Mouse (Mus musculus) adrenal gland, adult (tissue): Measurements from ENCODE around the gene Rgs12.

ENCODE experiments used
- DNase-seq, 2 experiments: peaks; one replicate each; pipeline ENCODE4 v3.0.0; 2022 to 2023; ENCODE audit warnings: low spot score in 1 of 2; ENCODE audit not compliant: inconsistent age in 2 of 2

Gene Rgs12

GRCm38 (mm10) chr5:34948861-34949760, at the start of gene Rgs12:
Gene Rgs12 (plus strand): TSS chr5:34949445.
- DNase-seq = peak; percentile 90 to 97

- no peak for DNase-seq
These were observed 49.3 kb upstream of the Rgs12 start for GRCm38 (mm10) chr5:34899787-34900469.

GRCm38 (mm10) chr5:34902371-34902770, 46.9 kb upstream of the Rgs12 start:
- no peak for DNase-seq

GRCm38 (mm10) chr5:34902811-34903385, 46.3 kb upstream of the Rgs12 start:
- DNase-seq = no peak

DNA sequence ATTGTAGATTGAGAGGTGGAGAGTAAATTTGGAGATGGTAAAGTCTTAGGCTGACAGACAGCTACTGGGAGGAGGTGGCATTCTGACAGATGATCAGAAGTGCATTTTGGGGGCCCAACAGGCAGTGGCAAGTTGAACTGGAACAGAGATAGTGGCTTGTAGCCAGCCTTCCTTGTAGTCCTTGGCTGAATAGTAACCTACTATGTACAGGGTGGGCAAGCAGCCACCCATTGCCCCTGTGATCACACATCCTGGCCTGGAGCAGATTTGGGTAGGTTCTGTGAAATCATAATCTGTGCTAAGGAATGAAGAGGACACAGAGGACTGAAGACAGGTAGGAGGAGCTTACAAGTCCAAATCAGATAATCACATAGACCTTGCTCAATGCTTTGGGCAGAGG, 44.8 kb upstream of the Rgs12 start:
- DNase-seq = no peak

GRCm38 (mm10) chr5:34907230-34907629, 42.0 kb upstream of the Rgs12 start:
- no peak for DNase-seq

DNA sequence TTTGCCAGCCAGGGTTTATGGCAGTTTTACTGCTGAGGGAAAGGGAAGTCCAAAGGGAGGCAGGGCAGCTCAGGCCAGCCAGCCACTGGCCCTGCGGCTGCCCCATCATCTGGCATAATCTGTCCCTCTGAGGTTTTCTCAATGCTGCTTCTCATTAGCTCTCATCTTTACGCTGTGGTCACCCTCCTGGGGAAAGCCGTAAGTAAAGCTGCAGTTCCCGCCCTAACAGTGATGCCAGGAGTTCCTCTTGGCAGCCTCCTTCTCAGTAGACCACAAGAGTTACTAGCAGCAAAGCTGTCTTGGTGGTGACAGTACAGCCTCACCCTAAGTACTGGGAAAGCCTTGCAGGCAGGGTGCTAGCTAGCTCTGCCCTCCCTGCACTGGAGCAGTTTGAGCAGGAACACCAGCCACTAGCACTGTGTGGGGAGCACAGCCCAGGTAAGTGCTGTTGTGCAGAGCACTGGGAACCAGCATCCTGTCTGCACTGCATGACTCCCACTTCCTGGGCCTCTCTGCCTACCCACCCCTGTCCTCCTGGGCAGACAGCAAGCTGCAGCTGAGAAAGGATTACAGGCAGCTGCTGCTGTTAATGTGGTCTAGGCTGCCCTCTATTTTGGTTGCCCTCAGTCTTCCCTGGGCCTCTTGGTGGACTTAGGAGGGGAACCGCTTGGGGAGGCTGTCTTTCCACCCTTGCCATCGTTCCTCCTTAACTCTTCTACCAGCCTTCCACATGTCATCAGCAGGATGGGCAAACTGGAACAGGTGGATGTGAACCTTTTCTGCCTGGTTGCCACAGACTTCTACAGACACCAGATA, 41.1 kb upstream of the Rgs12 start, which contains the start of gene Msantd1:
TSS of gene Msantd1 (plus strand) at position 103 of the 816 bp plus-strand sequence.
- no peak for DNase-seq

- DNase-seq = no peak
These were observed 40.3 kb upstream of the Rgs12 start for GRCm38 (mm10) chr5:34908726-34909633.

DNA sequence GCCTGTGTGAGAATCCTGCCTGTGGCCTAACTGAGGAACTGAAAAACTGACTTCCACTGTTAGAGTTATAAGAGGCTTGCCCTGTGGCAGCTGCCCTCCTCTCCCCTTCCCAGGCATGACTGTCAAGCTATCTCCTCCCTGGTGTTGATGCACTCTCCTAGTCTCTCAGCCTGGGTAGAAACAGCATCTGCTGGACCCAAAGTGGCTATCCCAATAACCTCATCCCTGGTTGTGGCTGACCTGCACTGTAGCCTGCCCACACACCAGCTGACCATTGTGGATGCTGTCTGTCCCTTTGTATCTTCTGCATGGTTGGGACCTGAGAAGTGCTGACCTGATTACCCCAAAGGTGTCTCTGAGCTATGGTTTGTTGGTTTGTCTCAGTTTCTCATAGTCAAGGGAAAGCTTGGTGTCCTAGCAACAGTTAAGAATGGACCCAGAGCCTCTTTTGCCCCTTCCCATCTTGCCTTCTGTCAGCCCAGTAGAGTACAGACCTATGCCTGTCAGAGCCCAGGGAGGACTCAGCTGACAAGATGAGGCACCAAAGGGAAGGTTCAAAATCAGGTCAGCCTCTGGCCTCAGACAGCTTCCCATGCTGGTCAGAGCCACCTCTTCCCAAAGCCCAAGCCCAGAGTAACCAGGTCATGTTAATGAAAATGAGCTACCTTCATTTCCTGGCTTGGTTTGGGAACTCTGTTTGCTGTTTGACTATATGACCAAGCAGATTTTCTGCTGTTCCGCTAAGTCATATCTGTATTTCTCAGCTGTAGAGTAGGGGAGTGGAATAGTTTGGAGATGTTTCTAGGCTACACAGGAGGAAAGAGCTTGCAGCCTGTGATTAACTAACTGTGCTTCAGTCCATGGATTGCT, 39.4 kb upstream of the Rgs12 start:
- no peak for DNase-seq

- DNase-seq = no peak
These were observed 38.8 kb upstream of the Rgs12 start for GRCm38 (mm10) chr5:34910504-34910815.

GRCm38 (mm10) chr5:34915801-34916200, 33.4 kb upstream of the Rgs12 start:
- peak; percentile 65 to 91 for DNase-seq

DNA sequence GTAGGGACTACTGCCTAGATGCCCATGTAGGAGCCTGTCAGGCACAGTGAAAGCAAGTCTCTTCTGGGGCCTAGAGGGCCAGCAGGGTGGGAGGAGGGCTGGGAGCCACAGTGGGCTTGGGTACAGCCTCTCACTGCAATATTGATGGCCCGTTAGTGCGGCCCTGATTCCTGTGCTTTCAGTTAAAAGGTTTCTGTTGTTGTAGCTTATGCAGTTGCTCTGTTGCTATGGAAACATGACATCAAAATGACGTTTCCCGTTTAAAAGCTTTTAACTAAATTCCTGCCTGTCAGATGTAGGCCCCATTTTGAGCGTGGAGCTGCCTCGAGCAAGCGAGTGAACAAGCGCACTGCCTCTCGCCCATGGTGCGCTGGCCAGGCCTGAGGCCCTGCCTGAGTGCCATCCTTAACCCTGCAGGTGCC, 32.0 kb upstream of the Rgs12 start:
- peak in 1 of 2 experiments; percentile 48 for DNase-seq

DNA sequence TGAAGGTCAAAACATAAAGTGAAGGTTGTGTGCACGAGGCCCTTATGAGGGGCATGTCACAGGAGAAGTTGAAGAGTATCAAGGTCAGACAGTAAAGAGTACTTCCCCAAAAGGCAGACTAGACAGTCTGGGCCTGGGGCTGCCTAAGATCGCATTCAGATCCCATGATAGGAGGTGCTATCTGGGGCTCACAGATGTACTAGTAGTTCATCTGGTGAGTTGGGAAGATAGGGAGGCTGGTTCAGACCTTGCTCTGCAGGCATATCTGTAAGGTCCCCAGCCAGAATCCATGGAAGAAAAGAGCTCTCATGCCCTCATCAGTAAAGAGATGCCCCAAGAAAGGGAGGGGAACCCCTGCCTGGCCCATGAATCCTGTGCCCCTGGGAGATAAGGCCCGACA, 30.5 kb upstream of the Rgs12 start:
- DNase-seq = no peak

DNA sequence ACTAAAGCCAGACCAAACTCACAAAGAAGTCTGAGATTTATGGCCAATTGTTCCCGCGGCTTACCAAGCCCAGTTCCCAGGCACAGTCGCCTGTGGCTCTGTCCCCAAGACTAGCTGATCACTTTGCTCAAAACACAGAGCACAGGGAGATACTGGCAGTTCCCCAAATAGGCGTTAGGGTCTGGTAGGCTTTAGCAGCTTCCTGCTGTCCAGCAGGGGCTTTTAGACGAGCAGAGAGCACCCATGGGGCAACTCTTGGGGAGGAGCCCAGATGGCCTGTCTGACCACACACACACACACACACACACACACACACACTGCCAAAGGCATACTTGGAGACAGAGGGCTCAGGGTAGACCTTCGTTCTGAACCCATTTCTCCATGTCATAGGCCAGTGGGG, 26.7 kb upstream of the Rgs12 start:
- DNase-seq = no peak

GRCm38 (mm10) chr5:34923920-34924319, 25.3 kb upstream of the Rgs12 start:
- no peak for DNase-seq

DNA sequence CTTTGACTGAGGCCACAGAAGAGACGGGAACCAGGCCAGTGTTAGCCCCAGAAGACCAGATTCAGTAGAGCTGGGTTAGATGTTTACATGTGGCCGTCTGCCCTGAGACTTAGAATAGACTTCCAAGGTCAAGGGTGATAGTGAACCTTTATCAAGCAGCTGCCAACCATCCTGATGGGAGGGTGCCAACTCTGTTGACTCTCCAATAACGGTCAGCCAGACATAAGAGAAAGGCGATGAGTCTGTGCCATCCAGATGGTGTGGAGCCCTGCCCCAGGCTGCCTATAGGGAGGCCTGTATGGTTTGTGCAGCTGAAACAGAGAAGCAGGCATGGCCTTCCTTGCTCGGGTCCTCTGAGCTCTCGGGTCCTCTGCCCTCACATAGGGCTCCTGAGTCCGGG, 24.7 kb upstream of the Rgs12 start:
- no peak for DNase-seq

- DNase-seq = peak in 1 of 2 experiments; percentile 52
These were observed 21.6 kb upstream of the Rgs12 start for GRCm38 (mm10) chr5:34927648-34928047.

DNA sequence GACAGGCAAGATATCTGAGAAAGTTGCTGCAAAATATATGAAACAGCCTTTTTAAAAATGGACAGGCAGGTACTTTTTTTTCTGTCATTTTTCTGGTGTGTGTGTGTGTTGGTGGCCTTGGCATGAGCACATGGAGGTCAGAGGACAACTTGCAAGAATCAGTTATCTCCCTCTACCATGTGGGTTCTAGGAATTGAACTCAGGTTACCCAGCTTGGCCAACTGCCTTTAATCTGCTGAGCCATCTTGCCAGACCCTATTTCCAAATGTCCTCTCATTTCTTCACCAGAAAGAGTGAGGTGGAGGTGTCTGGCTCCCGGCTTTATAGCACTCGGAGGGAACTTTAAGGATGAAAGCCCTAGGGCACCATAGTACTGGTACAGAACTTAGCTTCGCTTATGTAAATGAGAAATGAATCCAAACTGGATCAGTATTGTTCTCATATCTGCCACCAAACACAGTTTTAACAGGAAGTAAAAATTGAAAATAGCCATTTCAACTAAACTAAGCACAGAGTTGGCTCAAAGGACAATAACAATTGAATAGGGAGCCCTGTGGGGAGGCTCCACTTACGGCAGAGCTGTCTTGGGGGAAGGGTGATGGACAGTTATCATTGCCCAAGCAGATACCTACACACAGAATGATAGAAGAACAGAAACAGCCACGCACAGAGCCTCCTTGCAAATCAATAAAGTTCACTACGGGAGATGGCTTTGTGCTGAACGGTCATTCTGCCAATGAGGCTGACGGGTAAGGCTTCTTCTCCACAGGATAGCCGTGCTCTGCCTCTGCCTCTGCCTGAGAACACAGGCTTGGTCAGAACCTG, 18.9 kb upstream of the Rgs12 start:
- DNase-seq = no peak
